Mouse (Mus musculus): ENCODE results near the gene Tmem160.

- TF ChIP-seq POLR2A (IDR thresholded peaks at IDR 0.05; ENCODE audit: borderline replicate concordance, extremely low read depth, insufficient read depth, insufficient read length, poor library complexity, severe bottlenecking) (no peak), CTCF (IDR thresholded peaks at IDR 0.05; ENCODE audit: borderline replicate concordance, extremely low read depth, insufficient read depth, insufficient read length) (no peak)
These were observed 37.4 kb downstream of the Tmem160 start for GRCm38 (mm10) chr7:16489948-16490347.

Data from brain, embryonic 14.5 days (tissue).